Mouse (Mus musculus): ENCODE results near the gene Mrps12. TPM values are rescaled to one million over a fixed set of nuclear protein-coding genes. Genes with fewer than 3 reads are reported as not detected.

Mrps12 gene
- polyA plus RNA-seq, 1 experiment from 2014 or later: 118 TPM

- DNase-seq (ENCODE audit: low spot score): no peak
- Histone ChIP-seq H3K27me3 (ENCODE audit: control insufficient read depth, insufficient read depth, low read length) (no peaks in the 10 kb centered on the region), H3K27ac (replicated peaks) (no peak overlapping the region), H3K36me3 (ENCODE audit: control insufficient read depth, insufficient read depth, low read length) (no peaks in the 10 kb centered on the region), H3K9me3 (ENCODE audit: control insufficient read depth, low read length) (no peaks in the 10 kb centered on the region), H3K4me2 (replicated peaks; ENCODE audit: low read depth) (no peak overlapping the region), H3K9ac (ENCODE audit: low read length) (no peak overlapping the region), H3K4me3 (ENCODE audit: low read depth, low read length) (no peak overlapping the region), H3K4me1 (replicated peaks; ENCODE audit: control insufficient read depth, insufficient read depth) (no peaks in the 10 kb centered on the region)
- WGBS: 62% methylated on average over 3 of the region's 3 CpGs
- no peak for TF ChIP-seq CTCF (IDR thresholded peaks at IDR 0.05; ENCODE audit: low read depth)
- TF ChIP-seq EP300 (optimal IDR thresholded peaks at IDR 0.05): no peak
- ATAC-seq (ENCODE audit: low FRiP score, low TSS enrichment): no peak
These were observed 20.7 kb downstream of the Mrps12 start for GRCm38 (mm10) chr7:28720753-28721537.

GRCm38 (mm10) chr7:28719650-28720049 lies 22.0 kb downstream of the Mrps12 start:
- DNase-seq (ENCODE audit: low spot score): no peak
- Histone ChIP-seq H3K36me3 (ENCODE audit: control insufficient read depth, insufficient read depth, low read length) (no peaks in the 10 kb centered on the region), H3K27ac (replicated peaks) (no peak overlapping the region), H3K9me3 (ENCODE audit: control insufficient read depth, low read length) (no peaks in the 10 kb centered on the region), H3K27me3 (ENCODE audit: control insufficient read depth, insufficient read depth, low read length) (no peaks in the 10 kb centered on the region), H3K4me3 (ENCODE audit: low read depth, low read length) (no peak overlapping the region), H3K9ac (ENCODE audit: low read length) (no peak overlapping the region), H3K4me1 (replicated peaks; ENCODE audit: control insufficient read depth, insufficient read depth) (no peaks in the 10 kb centered on the region), H3K4me2 (replicated peaks; ENCODE audit: low read depth) (no peak overlapping the region)
- whole genome bisulfite sequencing: 86% methylated on average over 2 of the region's 2 CpGs
- no peak for TF ChIP-seq EP300 (optimal IDR thresholded peaks at IDR 0.05)
- TF ChIP-seq CTCF (IDR thresholded peaks at IDR 0.05; ENCODE audit: low read depth): no peak
- ATAC-seq (ENCODE audit: low FRiP score, low TSS enrichment): no peak

- DNase-seq (ENCODE audit: low spot score) (no peak), ATAC-seq (ENCODE audit: low FRiP score, low TSS enrichment) (no peak)
- H3K4me1 ChIP-seq (replicated peaks; ENCODE audit: control insufficient read depth, insufficient read depth): no peaks in the 10 kb centered on the region
- H3K9me3 ChIP-seq (ENCODE audit: control insufficient read depth, low read length): no peaks in the 10 kb centered on the region
- H3K4me3 ChIP-seq (ENCODE audit: low read depth, low read length): no peak overlapping the region
- H3K36me3 ChIP-seq (ENCODE audit: control insufficient read depth, insufficient read depth, low read length): no peaks in the 10 kb centered on the region
- no peak for TF ChIP-seq EP300 (optimal IDR thresholded peaks at IDR 0.05)
- TF ChIP-seq CTCF (IDR thresholded peaks at IDR 0.05; ENCODE audit: low read depth): no peak
- no peak overlapping the region for H3K9ac ChIP-seq (ENCODE audit: low read length)
- H3K27ac ChIP-seq (replicated peaks): no peak overlapping the region
- WGBS: 37% methylated on average over 4 of the region's 4 CpGs
- H3K4me2 ChIP-seq (replicated peaks; ENCODE audit: low read depth): no peak overlapping the region
- H3K27me3 ChIP-seq (ENCODE audit: control insufficient read depth, insufficient read depth, low read length): no peaks in the 10 kb centered on the region
These were observed 22.5 kb downstream of the Mrps12 start for GRCm38 (mm10) chr7:28719159-28719558.

GRCm38 (mm10) chr7:28717726-28718125 lies 23.9 kb downstream of the Mrps12 start:
- H3K27ac ChIP-seq (replicated peaks): no peak overlapping the region
- DNase-seq (ENCODE audit: low spot score): no peak
- no peaks in the 10 kb centered on the region for H3K4me1 ChIP-seq (replicated peaks; ENCODE audit: control insufficient read depth, insufficient read depth)
- no peak for TF ChIP-seq EP300 (optimal IDR thresholded peaks at IDR 0.05)
- no peak for TF ChIP-seq CTCF (IDR thresholded peaks at IDR 0.05; ENCODE audit: low read depth)
- H3K9ac ChIP-seq (ENCODE audit: low read length): no peak overlapping the region
- 65% methylated on average over 10 of the region's 10 CpGs for WGBS
- no peaks in the 10 kb centered on the region for H3K36me3 ChIP-seq (ENCODE audit: control insufficient read depth, insufficient read depth, low read length)
- no peak for ATAC-seq (ENCODE audit: low FRiP score, low TSS enrichment)
- no peak overlapping the region; the same call in 1 of the 2 replicates for H3K4me2 ChIP-seq (replicated peaks; ENCODE audit: low read depth)
- no peaks in the 10 kb centered on the region for H3K9me3 ChIP-seq (ENCODE audit: control insufficient read depth, low read length)
- no peak overlapping the region for H3K4me3 ChIP-seq (ENCODE audit: low read depth, low read length)
- no peaks in the 10 kb centered on the region for H3K27me3 ChIP-seq (ENCODE audit: control insufficient read depth, insufficient read depth, low read length)

- H3K4me3 ChIP-seq (ENCODE audit: low read depth, low read length): peak within 1 kb of the TSS; percentile 46
- no peaks in the 10 kb centered on the region for H3K27me3 ChIP-seq (ENCODE audit: control insufficient read depth, insufficient read depth, low read length)
- TF ChIP-seq CTCF (IDR thresholded peaks at IDR 0.05; ENCODE audit: low read depth) (peak; percentile 44), EP300 (optimal IDR thresholded peaks at IDR 0.05) (no peak)
- 2% methylated on average over 35 of the region's 36 CpGs for WGBS
- ATAC-seq (ENCODE audit: low FRiP score, low TSS enrichment) (peak; percentile 74), DNase-seq (ENCODE audit: low spot score) (peak; percentile 76)
- H3K9me3 ChIP-seq (ENCODE audit: control insufficient read depth, low read length): no peaks in the 10 kb centered on the region
- H3K4me1 ChIP-seq (replicated peaks; ENCODE audit: control insufficient read depth, insufficient read depth): no peaks in the 10 kb centered on the region
- peak within 1 kb of the TSS; percentile 70 for H3K27ac ChIP-seq (replicated peaks)
- no peaks in the 10 kb centered on the region for H3K36me3 ChIP-seq (ENCODE audit: control insufficient read depth, insufficient read depth, low read length)
- H3K4me2 ChIP-seq (replicated peaks; ENCODE audit: low read depth): peak within 1 kb of the TSS; percentile 78
- H3K9ac ChIP-seq (ENCODE audit: low read length): peak within 1 kb of the TSS; percentile 70
These were observed 24.9 kb downstream of the Mrps12 start, which contains the start of gene Fbxo17 for GRCm38 (mm10) chr7:28716590-28717281. TSS of gene Fbxo17 (plus strand) at chr7:28716804.

GRCm38 (mm10) chr7:28715598-28715997 lies 26.0 kb downstream of the Mrps12 start:
- TF ChIP-seq EP300 (optimal IDR thresholded peaks at IDR 0.05) (no peak), CTCF (IDR thresholded peaks at IDR 0.05; ENCODE audit: low read depth) (peak; percentile 41)
- Histone ChIP-seq H3K4me1 (replicated peaks; ENCODE audit: control insufficient read depth, insufficient read depth) (no peaks in the 10 kb centered on the region), H3K36me3 (ENCODE audit: control insufficient read depth, insufficient read depth, low read length) (no peaks in the 10 kb centered on the region), H3K9me3 (ENCODE audit: control insufficient read depth, low read length) (no peaks in the 10 kb centered on the region), H3K27me3 (ENCODE audit: control insufficient read depth, insufficient read depth, low read length) (no peaks in the 10 kb centered on the region), H3K9ac (ENCODE audit: low read length) (no peak overlapping the region), H3K27ac (replicated peaks) (no peak overlapping the region), H3K4me2 (replicated peaks; ENCODE audit: low read depth) (no peak overlapping the region), H3K4me3 (ENCODE audit: low read depth, low read length) (no peak overlapping the region)
- WGBS: 92% methylated on average over 2 of the region's 2 CpGs
- ATAC-seq (ENCODE audit: low FRiP score, low TSS enrichment) (no peak), DNase-seq (ENCODE audit: low spot score) (no peak)

Data from stomach, postnatal 0 days (tissue).